Mouse (Mus musculus): Measurements from ENCODE around the gene Vgf. TPM values are rescaled to one million over a fixed set of nuclear protein-coding genes. Genes with fewer than 3 reads are reported as not detected.
A peak's percentile ranks its signal among the peaks of the same experiment; 100 is the strongest.

Gene Vgf
- polyA plus RNA-seq, 1 experiment from 2014 or later: 4.6 TPM

DNA sequence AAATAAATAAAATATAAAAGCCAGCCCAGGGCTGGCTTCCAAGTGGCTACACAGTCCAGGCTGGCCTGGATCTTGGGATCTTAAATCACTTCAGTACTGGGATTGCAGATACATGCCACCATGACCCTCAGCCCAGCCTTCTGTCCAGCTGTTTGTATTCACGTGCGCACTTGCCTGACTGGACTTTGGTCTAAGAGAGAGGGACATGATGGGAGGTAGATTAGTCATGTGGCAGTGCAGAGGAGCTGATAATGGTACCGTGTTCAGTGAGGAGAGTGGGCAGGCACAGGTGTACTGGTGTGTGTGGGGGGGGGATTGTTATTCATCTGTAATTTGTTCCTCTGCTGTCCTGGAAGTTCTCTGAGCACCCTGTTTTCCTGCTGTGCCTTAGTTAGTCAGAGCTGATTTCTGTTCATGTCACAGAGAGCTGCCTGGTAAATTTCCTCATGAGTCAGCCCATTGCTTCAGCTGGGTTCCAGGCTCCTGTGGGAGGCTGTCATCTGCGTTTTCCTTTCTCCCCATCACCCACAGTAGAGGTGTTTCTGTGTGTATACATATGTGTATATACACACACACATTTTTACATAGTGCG, 25.8 kb downstream of the Vgf start:
- Histone ChIP-seq H3K4me2 (no peak overlapping the region), H3K4me3 (no peak overlapping the region), H3K4me1 (replicated peaks) (peaks cover 9% of the 10 kb centered on the region; the same call in 1 of the 2 replicates), H3K36me3 (no peaks in the 10 kb centered on the region), H3K9ac (no peak overlapping the region), H3K27me3 (no peaks in the 10 kb centered on the region), H3K27ac (replicated peaks) (no peak overlapping the region), H3K9me3 (no peaks in the 10 kb centered on the region)
- no peak for ATAC-seq (ENCODE audit: low read depth)
- WGBS: 87% methylated on average over 5 of the region's 5 CpGs

DNA sequence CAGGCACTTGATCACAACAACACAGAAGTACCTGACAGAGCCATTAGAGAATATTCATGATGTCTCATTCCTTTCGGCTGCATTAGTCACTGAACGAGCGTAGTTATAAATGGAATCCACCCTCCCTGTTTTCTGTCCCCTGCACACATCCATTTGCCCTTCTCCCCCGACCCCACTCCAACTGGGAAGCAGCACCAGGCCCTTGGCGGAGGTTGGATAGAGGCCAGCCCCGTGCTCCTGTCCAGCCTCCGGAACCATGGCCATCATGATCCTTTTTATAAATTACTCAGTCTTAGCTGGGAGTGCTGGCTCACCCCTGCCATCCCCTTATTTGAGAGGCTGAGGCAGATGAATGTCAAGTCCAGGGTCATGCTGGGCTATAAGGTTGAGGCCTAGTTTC, 28.1 kb downstream of the Vgf start:
- 88% methylated on average over 7 of the region's 7 CpGs for WGBS
- Histone ChIP-seq H3K27ac (replicated peaks) (no peak overlapping the region), H3K27me3 (no peaks in the 10 kb centered on the region), H3K9me3 (no peaks in the 10 kb centered on the region), H3K4me3 (no peak overlapping the region), H3K4me1 (replicated peaks) (peaks cover 9% of the 10 kb centered on the region; the same call in 1 of the 2 replicates), H3K4me2 (no peak overlapping the region), H3K36me3 (no peaks in the 10 kb centered on the region), H3K9ac (no peak overlapping the region)
- ATAC-seq (ENCODE audit: low read depth): no peak

DNA sequence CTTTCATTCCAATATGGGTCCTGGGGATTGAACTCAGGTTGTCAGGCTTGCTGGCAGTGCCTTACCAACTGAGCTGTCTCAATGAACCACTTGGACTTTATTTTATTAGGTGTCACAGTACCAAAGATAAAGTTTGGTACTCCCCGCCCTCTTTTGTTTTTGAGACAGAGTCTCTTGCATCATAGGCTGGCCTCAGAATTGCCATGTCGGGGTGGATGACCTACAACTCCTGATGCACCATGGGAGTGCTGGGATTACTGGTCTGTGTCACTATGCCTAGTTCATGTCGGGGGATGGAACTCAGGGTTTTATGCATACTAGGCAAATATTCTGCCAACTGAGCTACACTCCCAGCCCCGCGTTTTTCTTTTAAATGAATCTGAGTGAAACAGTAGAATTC, 28.7 kb downstream of the Vgf start:
- no peaks in the 10 kb centered on the region for H3K27me3 ChIP-seq
- no peaks in the 10 kb centered on the region for H3K9me3 ChIP-seq
- no peak overlapping the region for H3K4me2 ChIP-seq
- ATAC-seq (ENCODE audit: low read depth): no peak
- peaks cover 9% of the 10 kb centered on the region; the same call in 1 of the 2 replicates for H3K4me1 ChIP-seq (replicated peaks)
- no peak overlapping the region for H3K4me3 ChIP-seq
- H3K9ac ChIP-seq: no peak overlapping the region
- H3K27ac ChIP-seq (replicated peaks): no peak overlapping the region
- 86% methylated on average over 5 of the region's 5 CpGs for WGBS
- no peaks in the 10 kb centered on the region for H3K36me3 ChIP-seq

DNA sequence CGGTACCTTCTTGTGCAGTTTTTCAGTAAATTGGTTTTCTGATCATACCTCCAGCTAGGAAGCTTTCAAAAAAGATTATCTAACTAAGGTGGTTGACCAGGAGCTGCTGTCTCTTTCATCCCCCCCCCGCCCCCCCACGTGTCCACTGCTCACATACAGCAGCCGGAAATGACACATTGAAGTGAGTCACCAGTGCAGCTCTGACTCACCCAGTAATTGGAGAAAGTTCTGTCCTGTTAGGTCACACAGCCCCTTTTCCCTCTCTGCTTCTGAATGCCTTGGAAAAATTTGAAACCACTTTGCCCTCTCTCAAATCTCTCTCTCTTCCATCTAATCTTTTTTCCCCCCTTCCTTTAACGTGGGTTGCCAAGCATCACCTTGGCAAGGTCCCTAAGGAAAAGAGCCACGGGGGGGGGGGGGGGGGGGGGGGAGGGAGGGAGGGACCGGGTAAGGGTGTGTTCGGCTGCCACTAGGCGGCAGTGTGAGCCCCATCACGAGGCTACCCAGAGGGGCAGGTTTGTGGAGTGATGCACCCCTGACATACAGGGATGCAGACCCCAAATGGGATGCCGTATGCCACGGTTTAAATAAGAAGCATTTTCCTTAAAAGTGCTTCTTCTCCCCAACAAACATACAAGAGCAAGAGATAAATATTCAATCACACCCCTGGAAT, 35.8 kb downstream of the Vgf start:
- H3K27me3 ChIP-seq: no peaks in the 10 kb centered on the region
- H3K4me2 ChIP-seq: no peak overlapping the region
- H3K27ac ChIP-seq (replicated peaks): no peak overlapping the region
- H3K4me3 ChIP-seq: no peak overlapping the region
- no peak overlapping the region for H3K9ac ChIP-seq
- WGBS: 34% methylated on average over 11 of the region's 12 CpGs
- no peaks in the 10 kb centered on the region for H3K9me3 ChIP-seq
- no peak for ATAC-seq (ENCODE audit: low read depth)
- no peaks in the 10 kb centered on the region for H3K36me3 ChIP-seq
- H3K4me1 ChIP-seq (replicated peaks): no peaks in the 10 kb centered on the region

DNA sequence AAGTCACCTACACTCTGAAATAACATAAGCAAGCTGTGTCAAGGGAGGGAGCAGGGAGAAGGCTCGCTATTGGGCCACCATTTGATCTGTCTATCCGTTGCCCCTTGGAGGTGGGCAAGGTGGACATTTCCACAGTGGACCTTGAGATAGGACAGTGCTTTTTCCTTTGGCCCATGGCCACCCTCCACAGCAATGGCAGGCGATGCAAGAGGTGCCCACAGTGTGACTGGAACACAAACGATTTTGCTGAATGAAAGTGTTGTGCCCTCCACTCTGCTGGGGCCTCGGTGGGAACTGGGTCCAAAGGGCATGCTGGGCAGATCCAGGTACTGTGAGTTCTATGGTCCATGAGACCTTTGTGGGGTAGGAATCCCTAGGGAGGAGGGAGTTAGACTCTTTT, 36.4 kb downstream of the Vgf start:
- no peaks in the 10 kb centered on the region for H3K9me3 ChIP-seq
- H3K4me3 ChIP-seq: no peak overlapping the region
- no peaks in the 10 kb centered on the region for H3K4me1 ChIP-seq (replicated peaks)
- no peak overlapping the region for H3K4me2 ChIP-seq
- H3K27ac ChIP-seq (replicated peaks): no peak overlapping the region
- H3K9ac ChIP-seq: no peak overlapping the region
- H3K36me3 ChIP-seq: no peaks in the 10 kb centered on the region
- ATAC-seq (ENCODE audit: low read depth): no peak
- 91% methylated on average over 5 of the region's 5 CpGs for WGBS
- H3K27me3 ChIP-seq: no peaks in the 10 kb centered on the region

DNA sequence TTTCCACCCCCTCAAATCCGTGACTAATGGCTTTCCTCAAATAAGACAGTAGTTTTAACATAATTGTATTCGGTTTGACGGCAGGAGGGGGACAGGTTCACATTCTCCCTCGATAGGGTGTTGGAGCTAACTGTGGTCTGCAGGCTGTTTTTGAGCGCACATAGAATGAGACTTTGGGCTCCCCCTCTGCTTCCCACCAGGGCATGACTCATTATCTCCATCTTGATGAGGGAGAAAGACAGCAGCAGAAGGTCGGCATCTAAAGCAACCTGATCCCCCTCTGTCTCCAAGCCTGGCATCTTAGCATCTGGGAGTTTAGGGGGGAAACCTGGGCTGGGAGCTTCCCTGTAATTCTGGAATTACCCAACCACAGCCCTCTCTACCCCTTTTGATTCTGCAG, 39.3 kb downstream of the Vgf start:
- Histone ChIP-seq H3K9ac (no peak overlapping the region), H3K4me2 (no peak overlapping the region), H3K27ac (replicated peaks) (no peak overlapping the region), H3K36me3 (no peaks in the 10 kb centered on the region), H3K9me3 (no peaks in the 10 kb centered on the region), H3K4me3 (no peak overlapping the region), H3K27me3 (no peaks in the 10 kb centered on the region), H3K4me1 (replicated peaks) (no peaks in the 10 kb centered on the region)
- 70% methylated on average over 6 of the region's 6 CpGs for whole genome bisulfite sequencing
- ATAC-seq (ENCODE audit: low read depth): no peak

DNA sequence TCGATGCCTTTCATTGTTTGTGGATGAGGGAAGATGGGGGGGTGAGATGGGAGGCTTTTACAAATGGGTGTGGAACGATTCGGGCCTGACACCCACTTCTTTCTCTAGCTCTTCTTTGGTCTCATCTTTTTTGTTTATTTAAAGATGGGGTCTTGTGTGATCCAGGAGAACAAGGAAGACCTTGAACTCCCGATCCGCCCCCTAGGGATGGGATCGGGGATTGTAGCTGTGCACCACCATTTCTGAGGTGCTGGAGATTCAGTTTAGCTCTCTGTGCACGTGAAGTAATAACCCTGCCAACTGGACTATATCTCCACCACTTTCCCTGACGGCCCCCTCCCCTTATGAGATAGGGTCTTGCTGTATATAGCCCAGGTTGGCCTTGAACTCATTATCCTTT, 39.7 kb downstream of the Vgf start:
- 79% methylated on average over 8 of the region's 8 CpGs for WGBS
- no peak for ATAC-seq (ENCODE audit: low read depth)
- Histone ChIP-seq H3K27me3 (no peaks in the 10 kb centered on the region; the same call in 1 of the 2 replicates), H3K9me3 (no peaks in the 10 kb centered on the region), H3K4me1 (replicated peaks) (no peaks in the 10 kb centered on the region), H3K4me2 (no peak overlapping the region), H3K27ac (replicated peaks) (no peak overlapping the region), H3K36me3 (no peaks in the 10 kb centered on the region), H3K4me3 (no peak overlapping the region), H3K9ac (no peak overlapping the region)

DNA sequence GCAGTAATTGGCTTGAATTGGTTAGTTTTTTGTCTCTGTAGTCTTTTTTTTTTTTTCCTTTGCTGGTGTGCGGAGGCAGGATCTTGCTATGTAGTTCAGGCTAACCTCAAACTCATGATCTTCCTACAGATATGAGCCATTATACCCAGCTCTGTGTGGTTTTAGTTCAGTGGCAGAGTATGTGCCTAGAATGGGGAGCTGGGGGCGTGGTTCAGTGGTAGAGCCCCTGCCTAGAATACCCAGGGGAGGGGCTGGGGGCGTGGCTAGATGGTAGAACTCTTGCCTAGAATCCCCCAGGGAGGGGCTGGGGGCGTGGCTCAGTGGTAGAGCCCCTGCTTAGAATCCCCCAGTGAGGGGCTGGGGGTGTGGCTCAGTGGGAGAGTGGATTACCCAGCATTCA, 42.5 kb downstream of the Vgf start:
- Histone ChIP-seq H3K36me3 (no peaks in the 10 kb centered on the region), H3K27ac (replicated peaks) (no peak overlapping the region), H3K4me3 (no peak overlapping the region), H3K4me2 (no peak overlapping the region), H3K9ac (no peak overlapping the region), H3K9me3 (no peaks in the 10 kb centered on the region), H3K4me1 (replicated peaks) (peaks cover 13% of the 10 kb centered on the region), H3K27me3 (no peaks in the 10 kb centered on the region; the same call in 1 of the 2 replicates)
- no peak for ATAC-seq (ENCODE audit: low read depth)
- 73% methylated on average over 4 of the region's 4 CpGs for WGBS

DNA sequence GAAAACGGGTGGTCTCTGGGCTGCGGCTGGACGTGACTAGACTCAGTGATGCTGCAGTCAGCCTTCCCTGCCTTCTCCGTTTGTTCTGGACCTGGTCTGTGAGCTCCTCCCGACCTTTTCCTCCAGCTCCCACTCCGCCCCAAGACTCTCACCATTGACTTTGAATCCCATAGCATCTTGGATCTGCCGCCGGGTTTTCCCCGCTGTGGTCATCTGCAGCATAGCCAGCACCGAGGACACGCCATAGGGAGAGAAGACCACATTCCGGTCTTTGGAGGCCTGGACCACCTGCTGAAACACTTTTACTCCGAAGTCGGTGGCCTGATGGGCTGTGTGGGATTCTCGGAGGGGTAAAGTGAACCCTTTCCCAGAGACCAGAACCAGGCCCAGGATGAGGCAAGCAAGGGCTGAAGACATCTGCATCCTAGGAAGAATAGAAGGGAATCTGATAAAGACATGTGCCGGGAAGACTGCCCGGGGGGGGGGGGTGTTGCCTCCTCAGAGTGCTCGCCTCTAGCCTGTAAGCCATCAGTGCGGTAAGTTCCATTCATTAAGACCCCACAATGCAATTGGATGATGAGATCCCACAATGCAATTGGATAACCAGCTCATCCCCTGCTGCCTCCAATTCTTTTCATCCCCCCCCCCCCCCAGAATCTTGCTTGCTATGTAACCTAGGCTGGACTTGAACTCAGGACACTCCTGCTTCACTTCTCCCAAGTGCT, 44.9 kb downstream of the Vgf start:
- Histone ChIP-seq H3K27me3 (no peaks in the 10 kb centered on the region; the same call in 1 of the 2 replicates), H3K27ac (replicated peaks) (no peak overlapping the region), H3K4me1 (replicated peaks) (peaks cover 19% of the 10 kb centered on the region), H3K9ac (no peak overlapping the region), H3K36me3 (no peaks in the 10 kb centered on the region), H3K4me2 (no peak overlapping the region; the same call in 1 of the 2 replicates), H3K4me3 (no peak overlapping the region), H3K9me3 (no peaks in the 10 kb centered on the region)
- 89% methylated on average over 19 of the region's 19 CpGs for WGBS
- ATAC-seq (ENCODE audit: low read depth): no peak

DNA sequence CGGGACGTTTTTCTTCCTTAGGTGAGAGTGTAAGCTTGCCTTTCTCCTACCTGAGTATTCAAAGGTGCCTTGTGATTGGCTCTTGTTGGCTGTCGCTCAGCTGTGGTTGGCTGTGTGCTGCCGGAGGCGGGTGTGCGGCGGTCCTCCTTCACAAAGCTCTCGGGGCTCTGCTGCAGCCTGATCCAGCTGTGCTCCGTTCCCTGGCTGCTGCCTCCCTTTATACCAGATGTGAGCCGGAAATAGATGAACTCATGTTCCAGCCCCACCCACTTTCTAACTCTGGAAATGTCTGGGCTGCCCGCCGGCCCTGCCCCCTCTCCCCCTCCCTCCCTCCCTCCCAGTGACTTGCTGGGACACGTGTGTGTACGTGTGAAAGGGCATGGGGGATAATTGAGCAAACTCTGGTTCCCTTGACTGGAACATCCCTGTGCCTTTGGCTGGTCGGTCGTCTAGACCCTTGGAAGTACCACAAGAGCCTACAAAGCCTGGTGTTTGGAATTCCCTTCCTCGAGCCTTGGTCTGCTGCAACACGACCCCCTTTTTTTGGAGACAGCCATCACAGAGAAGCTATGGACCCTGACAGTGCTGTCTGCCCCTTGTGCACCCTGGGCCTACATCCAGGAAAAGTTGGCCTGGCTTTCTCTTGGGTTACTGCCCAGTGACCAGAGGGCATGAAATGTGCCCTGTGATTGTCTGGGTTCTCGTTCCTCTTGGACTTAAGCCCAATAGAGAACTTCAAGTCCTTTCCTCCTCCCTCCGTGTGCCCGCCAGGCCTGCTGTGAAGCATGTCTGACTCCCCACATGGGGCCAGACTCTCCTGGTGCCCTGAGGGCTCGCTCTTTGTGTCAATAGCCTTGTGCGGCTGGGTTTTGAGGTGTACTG, 46.1 kb downstream of the Vgf start, which contains the start of gene Serpine1:
Serpine1 (minus strand) TSS at position 190 of the 882 bp plus-strand sequence.
- Histone ChIP-seq H3K9ac (peak within 1 kb of the TSS; percentile 55), H3K4me2 (peak within 1 kb of the TSS; percentile 51), H3K4me1 (replicated peaks) (peaks cover 19% of the 10 kb centered on the region), H3K4me3 (peak within 1 kb of the TSS; percentile 30), H3K9me3 (no peaks in the 10 kb centered on the region), H3K36me3 (no peaks in the 10 kb centered on the region), H3K27ac (replicated peaks) (0 out of 2 replicates have a peak within 1 kb of the TSS, but pooled peaks have one; percentile 18), H3K27me3 (no peaks in the 10 kb centered on the region; the same call in 1 of the 2 replicates)
- WGBS: 19% methylated on average over 23 of the region's 23 CpGs
- peak; percentile 92 for ATAC-seq (ENCODE audit: low read depth)

DNA sequence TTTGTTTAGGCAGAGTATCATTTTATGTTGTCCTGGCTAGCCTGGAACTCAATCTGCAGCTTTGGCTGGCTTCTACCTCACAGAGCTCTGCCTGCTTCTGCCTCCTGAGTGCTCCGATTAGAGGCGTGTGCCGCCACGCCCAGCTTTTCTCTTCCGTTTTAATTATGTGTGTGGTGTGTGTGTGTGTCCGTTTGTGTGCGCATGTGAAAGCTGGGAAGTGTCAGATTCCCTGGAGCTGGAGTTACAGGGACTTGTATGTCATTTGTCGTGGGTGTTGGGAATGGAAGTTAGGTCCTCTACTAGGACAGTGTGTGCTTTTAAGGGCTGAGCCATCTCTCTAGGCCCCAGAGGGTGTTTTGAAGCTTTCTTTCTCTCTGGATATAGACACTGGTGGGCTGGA, 46.9 kb downstream of the Vgf start:
- no peak for ATAC-seq (ENCODE audit: low read depth)
- Histone ChIP-seq H3K4me1 (replicated peaks) (peaks cover 19% of the 10 kb centered on the region), H3K4me3 (no peak overlapping the region), H3K27me3 (no peaks in the 10 kb centered on the region; the same call in 1 of the 2 replicates), H3K9me3 (no peaks in the 10 kb centered on the region), H3K4me2 (no peak overlapping the region), H3K36me3 (no peaks in the 10 kb centered on the region), H3K9ac (no peak overlapping the region), H3K27ac (replicated peaks) (no peak overlapping the region)
- WGBS: 95% methylated on average over 8 of the region's 8 CpGs
